Mouse (Mus musculus) neural tube, embryonic 12.5 days (tissue): ENCODE data around the gene Mllt10. TPM values are rescaled to one million over a fixed set of nuclear protein-coding genes. Genes with fewer than 3 reads are reported as not detected.
A peak's percentile ranks its signal among the peaks of the same experiment; 100 is the strongest.

ENCODE experiments used
- ATAC-seq: fragments of 200-750 bp; cut with Nextera tagmentation; 2 replicates; pipeline ENCODE4 v1.8.0; 2017; ENCODE audit warnings: low read depth, mild to moderate bottlenecking, moderate TSS enrichment, moderate library complexity; ENCODE audit not compliant: low FRiP score
- H3K27ac ChIP-seq: fragments of 300-500 bp; sonication (generic); 2 replicates; pipeline ENCODE4 v1.5.1; 2016
- H3K27me3 ChIP-seq: fragments of 300-500 bp; sonication (generic); replicated peaks from 2 replicates; pipeline ENCODE4 v1.6.1; 2016; ENCODE audit warnings: mild to moderate bottlenecking
- H3K36me3 ChIP-seq: fragments of 300-500 bp; sonication (generic); 2 replicates; pipeline ENCODE4 v1.6.1; 2016; ENCODE audit warnings: mild to moderate bottlenecking
- H3K4me1 ChIP-seq: fragments of 300-500 bp; sonication (generic); 2 replicates; pipeline ENCODE4 v1.6.1; 2016
- H3K4me2 ChIP-seq: fragments of 300-500 bp; sonication (generic); replicated peaks from 2 replicates; pipeline ENCODE4 v1.6.1; 2016; ENCODE audit warnings: mild to moderate bottlenecking
- H3K4me3 ChIP-seq: fragments of 300-500 bp; sonication (generic); 2 replicates; pipeline ENCODE4 v1.5.1; 2016
- H3K9ac ChIP-seq: fragments of 300-500 bp; sonication (generic); 2 replicates; pipeline ENCODE4 v1.6.1; 2016; ENCODE audit warnings: mild to moderate bottlenecking
- H3K9me3 ChIP-seq: fragments of 300-500 bp; sonication (generic); 2 replicates; pipeline ENCODE4 v1.6.1; 2016; ENCODE audit warnings: mild to moderate bottlenecking
- WGBS: fragments of 180-500 bp; shearing (Covaris S2); methylation state at CpG from one replicate; pipeline ENCODE4 v1.1.7; 2016; 5-methylcytosine and 5-hydroxymethylcytosine counted together
- polyA plus RNA-seq: library from polyadenylated mRNA; unstranded; fragments of >200 nt; fragmentation: Nextera tagmentation; extraction: Ambion mirVana; gene quantifications from 2 replicates; pipeline ENCODE4 v1.2.1, GENCODE M21; 2016

Mllt10 gene
- polyA plus RNA-seq, 1 experiment from 2014 or later, result 60.5 TPM

DNA sequence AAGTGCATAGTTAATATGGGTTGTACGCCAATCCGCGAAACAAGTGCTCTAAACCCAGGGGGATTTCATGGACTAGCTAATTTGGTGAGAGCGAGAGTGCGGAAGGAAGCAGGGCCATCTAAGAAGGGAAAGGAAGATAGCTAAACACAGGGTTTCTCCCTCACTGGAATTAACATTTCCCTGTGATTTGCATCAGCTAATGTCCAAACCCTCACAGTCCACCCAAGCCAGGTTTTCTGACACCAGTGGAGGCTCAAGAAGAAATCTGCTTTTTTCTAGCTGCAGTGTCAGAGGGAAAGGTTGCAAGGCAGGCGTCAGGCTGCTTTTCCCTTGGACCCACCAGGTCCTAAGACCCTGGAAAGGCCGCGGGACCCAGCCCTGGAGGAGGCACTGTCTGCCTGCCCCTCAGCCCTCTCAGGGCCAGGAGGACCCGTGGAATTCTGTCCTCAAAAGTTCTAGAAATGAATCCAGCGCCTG lies 16.1 kb upstream of the Mllt10 start:
- H3K36me3 ChIP-seq, result no peaks in the 10 kb centered on the region
- no peaks in the 10 kb centered on the region for H3K27me3 ChIP-seq
- H3K4me3 ChIP-seq, result 0 out of 2 replicates have a peak overlapping the region, but pooled peaks have one; percentile 5
- H3K4me2 ChIP-seq, result peak overlapping the region; percentile 66
- H3K4me1 ChIP-seq, result peaks cover 63% of the 10 kb centered on the region
- H3K9ac ChIP-seq, result peak overlapping the region; percentile 68
- 16% methylated on average over 10 of the region's 10 CpGs for WGBS
- H3K9me3 ChIP-seq, result no peaks in the 10 kb centered on the region
- ATAC-seq, result peak; percentile 23; the same call in 1 of the 2 replicates
- 0 out of 2 replicates have a peak overlapping the region, but pooled peaks have one; percentile 69 for H3K27ac ChIP-seq

DNA sequence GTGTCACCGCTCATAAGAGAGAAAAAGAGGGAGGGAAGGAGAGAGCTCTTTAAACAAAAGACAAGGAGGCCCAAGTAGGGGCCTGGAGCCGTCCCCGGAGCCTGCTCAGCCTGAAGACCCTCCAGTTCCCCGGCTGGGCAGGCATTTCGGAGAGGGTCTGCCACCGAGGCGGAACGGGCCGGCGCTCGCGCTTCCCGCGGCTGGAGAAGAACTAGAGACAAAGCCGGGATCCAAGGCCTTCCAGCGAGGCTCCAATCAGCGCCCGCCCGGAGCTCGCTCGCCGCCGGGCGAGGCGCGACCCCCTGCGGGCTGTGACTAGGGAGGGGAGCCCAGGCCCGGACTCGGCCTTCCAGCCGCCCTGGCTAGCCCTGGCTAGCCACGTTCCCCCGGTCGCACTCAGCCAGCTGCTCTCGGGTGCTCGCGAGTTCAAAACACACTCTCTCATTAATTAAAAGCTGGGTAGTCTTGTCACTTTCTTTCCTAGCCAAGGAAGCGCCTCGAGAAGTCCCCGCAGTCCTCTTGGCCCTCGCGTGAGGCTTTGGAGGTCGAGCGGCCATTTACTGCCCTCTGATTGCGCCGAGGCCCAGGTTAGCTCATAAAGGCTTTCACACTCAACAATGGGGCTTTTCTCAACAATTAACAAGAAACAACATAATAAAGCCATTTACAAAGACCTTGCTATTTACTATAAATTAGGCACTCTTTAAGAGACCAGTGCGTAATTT lies 15.3 kb upstream of the Mllt10 start:
- ATAC-seq, result peak; percentile 77
- Histone ChIP-seq H3K36me3 (no peaks in the 10 kb centered on the region), H3K27ac (peak overlapping the region; percentile 69), H3K4me3 (peak overlapping the region; percentile 33), H3K4me2 (peak overlapping the region; percentile 66), H3K4me1 (peaks cover 63% of the 10 kb centered on the region), H3K27me3 (no peaks in the 10 kb centered on the region), H3K9me3 (no peaks in the 10 kb centered on the region), H3K9ac (peak overlapping the region; percentile 68)
- 1% methylated on average over 46 of the region's 46 CpGs for WGBS

DNA sequence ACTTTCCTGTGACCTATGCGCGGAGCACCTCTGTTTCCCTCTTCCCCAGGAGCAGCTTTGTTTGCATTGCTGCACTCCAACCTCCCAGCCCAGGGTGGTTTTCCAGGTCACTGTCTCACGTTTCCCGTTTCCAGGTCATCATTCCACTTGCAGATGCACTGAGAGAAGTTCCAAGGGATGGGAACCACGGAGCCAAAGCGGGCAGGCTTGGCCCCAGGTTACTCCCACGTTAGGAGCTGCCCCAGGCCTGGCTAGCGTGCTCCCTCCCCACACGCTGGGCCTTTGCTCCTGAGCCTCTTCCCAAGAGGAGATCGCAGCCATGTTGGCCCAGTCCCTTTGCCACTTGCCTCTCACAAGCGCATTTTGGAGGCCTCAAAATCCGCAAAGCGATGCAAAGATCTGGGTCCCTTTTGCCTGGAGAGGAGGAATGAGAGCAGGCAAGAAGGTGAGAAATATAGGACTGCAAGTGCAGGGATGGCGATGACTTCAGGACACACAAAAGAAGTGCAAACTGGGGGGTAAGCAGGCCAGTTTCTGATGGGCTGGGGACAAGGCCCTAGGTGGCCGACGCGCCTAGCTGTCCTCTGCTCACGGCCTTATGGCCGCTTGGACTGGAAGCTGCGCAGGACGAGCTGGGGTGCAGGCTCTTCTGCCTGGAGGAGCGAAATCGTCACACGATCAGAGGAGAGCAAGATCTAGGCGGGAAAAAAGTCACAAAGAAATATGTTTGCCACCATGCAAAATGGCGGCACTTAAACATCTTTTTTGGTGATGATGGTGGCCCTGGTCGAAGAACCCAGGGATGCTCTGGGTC lies 14.5 kb upstream of the Mllt10 start:
- Histone ChIP-seq H3K9me3 (no peaks in the 10 kb centered on the region), H3K4me1 (peaks cover 62% of the 10 kb centered on the region)
- 7% methylated on average over 27 of the region's 27 CpGs for WGBS

DNA sequence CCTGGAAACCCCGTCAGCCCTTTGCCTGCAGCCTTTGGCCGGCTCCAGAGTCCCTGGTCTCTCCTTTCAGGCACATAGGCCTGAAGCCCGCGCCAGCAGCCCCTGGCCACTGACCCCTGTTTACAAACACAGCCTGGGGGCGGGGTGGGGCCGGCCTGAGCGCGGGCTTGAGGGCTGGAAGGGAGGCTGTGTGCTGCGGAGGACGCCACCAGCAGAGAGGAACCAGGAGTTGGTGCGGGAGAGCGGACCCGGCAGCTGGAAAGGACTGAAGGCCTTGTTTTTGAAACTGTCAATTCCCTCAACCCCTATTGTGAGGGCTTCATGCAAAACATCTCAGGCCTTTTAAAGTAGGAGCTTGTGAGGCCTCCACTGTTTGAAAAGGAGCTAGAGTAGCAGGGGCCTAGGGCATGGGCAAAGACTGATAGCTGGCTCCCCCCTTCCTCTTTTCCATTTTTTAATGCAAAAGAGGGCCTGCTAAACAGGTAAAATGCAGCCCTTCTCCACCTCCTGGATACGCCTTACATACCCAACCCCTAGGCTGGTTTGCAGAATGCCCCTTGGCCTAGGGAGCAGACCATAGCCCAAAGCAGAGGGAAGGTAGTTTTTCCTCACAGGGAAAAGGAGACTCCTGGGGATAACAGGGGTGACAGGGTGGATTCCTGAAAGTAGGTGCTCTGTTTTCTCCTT lies 13.7 kb upstream of the Mllt10 start:
- peak overlapping the region; percentile 22 for H3K4me3 ChIP-seq
- H3K36me3 ChIP-seq, result no peaks in the 10 kb centered on the region
- peak; percentile 51 for ATAC-seq
- no peaks in the 10 kb centered on the region for H3K27me3 ChIP-seq
- H3K27ac ChIP-seq, result peak overlapping the region; percentile 69
- peaks cover 62% of the 10 kb centered on the region for H3K4me1 ChIP-seq
- 2% methylated on average over 14 of the region's 14 CpGs for WGBS
- no peaks in the 10 kb centered on the region for H3K9me3 ChIP-seq
- peak overlapping the region; percentile 68 for H3K9ac ChIP-seq
- H3K4me2 ChIP-seq, result peak overlapping the region; percentile 66

More for the DNA sequence above, 14.5 kb upstream of the Mllt10 start:
- peak overlapping the region; percentile 68 for H3K9ac ChIP-seq
- H3K36me3 ChIP-seq, result no peaks in the 10 kb centered on the region
- no peaks in the 10 kb centered on the region for H3K27me3 ChIP-seq
- peak overlapping the region; percentile 22 for H3K4me3 ChIP-seq
- H3K27ac ChIP-seq, result peak overlapping the region; percentile 69
- peak overlapping the region; percentile 66 for H3K4me2 ChIP-seq
- peak; percentile 41 for ATAC-seq

DNA sequence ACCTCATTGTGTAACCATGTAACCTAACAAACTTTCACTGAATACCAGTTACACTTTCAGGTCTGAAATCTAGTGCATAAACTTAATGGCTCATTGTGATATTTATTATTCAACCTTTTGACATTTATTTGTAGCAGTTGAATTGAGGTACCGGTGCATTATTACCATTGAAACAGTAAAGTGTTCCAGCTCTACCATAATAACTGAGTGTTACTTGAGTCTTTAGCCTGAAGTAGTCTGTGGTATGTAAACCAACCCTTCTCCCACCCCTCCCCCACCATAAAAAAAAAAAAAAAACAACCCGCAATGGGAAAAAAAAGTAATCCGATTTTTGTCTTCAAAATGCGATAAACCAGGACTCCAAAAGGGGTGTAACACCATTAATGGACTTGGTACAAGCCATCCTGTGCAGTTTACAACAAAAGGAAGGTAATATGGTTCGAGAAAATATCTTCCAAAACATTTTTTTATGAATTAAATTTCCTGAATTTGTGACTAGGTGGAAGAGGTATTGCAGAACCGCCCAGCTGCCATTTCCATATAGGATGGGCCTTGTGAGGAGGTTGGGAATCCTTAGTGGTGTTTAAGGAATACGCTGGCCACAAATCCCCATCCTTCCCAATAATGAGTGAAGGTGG lies 9.8 kb upstream of the Mllt10 start:
- WGBS, result 5% methylated on average over 7 of the region's 7 CpGs
- Histone ChIP-seq H3K4me3 (peak overlapping the region; percentile 99), H3K27me3 (no peaks in the 10 kb centered on the region), H3K4me1 (peaks cover 51% of the 10 kb centered on the region), H3K9me3 (no peaks in the 10 kb centered on the region), H3K36me3 (no peaks in the 10 kb centered on the region), H3K9ac (peak overlapping the region; percentile 100), H3K4me2 (peak overlapping the region; percentile 66), H3K27ac (peak overlapping the region; percentile 100; the same call in 1 of the 2 replicates)
- no peak for ATAC-seq

DNA sequence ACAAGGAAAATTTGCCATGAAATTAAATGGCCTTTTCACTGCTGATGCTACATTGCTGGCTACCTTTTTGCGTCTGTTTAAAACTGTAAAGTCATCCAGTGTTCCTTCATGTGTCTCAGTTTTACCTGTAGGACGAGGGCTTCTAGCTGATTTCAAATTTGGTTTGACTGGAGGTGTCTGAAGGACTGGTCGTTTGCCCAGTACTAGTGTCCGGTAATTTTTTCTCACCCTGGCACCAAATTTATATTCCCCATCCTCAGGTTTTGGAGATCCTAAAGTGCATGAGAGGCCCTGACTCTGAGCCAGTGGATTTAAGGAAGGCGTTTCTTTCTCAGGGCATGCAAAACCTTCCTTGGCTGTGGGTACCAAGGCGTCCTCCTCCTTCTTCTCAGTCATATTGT lies 9.3 kb upstream of the Mllt10 start:
- Histone ChIP-seq H3K4me1 (peaks cover 50% of the 10 kb centered on the region), H3K27ac (peak overlapping the region; percentile 100), H3K9me3 (no peaks in the 10 kb centered on the region), H3K36me3 (no peaks in the 10 kb centered on the region), H3K9ac (peak overlapping the region; percentile 100), H3K27me3 (no peaks in the 10 kb centered on the region), H3K4me2 (peak overlapping the region; percentile 66), H3K4me3 (peak overlapping the region; percentile 99)
- 6% methylated on average over 6 of the region's 6 CpGs for WGBS
- ATAC-seq, result no peak

DNA sequence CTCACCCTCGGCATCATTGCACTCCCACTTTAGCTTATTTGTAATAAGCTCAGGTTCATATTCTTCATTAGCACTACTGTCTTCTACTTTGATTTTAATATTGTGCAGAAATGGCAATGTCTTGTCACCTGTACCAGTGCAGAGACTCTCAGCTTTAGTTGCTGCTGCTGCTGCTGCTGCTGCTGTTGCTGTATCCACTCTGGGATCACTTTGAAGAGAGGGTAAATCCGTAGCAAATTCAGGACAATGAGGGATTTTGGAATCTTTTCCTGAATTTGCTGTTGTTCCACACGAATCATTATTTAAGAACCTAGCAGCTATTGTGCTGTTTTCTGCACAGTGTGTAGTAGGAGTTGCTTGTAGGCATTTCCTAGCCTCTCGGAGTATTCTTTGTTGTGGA lies 8.9 kb upstream of the Mllt10 start:
- WGBS, result 0% methylated on average over 4 of the region's 4 CpGs
- Histone ChIP-seq H3K27me3 (no peaks in the 10 kb centered on the region), H3K9me3 (no peaks in the 10 kb centered on the region), H3K27ac (peak overlapping the region; percentile 100; the same call in 1 of the 2 replicates), H3K36me3 (no peaks in the 10 kb centered on the region), H3K4me2 (peak overlapping the region; percentile 66), H3K4me1 (peaks cover 48% of the 10 kb centered on the region), H3K4me3 (peak overlapping the region; percentile 99), H3K9ac (peak overlapping the region; percentile 100)
- ATAC-seq, result no peak

DNA sequence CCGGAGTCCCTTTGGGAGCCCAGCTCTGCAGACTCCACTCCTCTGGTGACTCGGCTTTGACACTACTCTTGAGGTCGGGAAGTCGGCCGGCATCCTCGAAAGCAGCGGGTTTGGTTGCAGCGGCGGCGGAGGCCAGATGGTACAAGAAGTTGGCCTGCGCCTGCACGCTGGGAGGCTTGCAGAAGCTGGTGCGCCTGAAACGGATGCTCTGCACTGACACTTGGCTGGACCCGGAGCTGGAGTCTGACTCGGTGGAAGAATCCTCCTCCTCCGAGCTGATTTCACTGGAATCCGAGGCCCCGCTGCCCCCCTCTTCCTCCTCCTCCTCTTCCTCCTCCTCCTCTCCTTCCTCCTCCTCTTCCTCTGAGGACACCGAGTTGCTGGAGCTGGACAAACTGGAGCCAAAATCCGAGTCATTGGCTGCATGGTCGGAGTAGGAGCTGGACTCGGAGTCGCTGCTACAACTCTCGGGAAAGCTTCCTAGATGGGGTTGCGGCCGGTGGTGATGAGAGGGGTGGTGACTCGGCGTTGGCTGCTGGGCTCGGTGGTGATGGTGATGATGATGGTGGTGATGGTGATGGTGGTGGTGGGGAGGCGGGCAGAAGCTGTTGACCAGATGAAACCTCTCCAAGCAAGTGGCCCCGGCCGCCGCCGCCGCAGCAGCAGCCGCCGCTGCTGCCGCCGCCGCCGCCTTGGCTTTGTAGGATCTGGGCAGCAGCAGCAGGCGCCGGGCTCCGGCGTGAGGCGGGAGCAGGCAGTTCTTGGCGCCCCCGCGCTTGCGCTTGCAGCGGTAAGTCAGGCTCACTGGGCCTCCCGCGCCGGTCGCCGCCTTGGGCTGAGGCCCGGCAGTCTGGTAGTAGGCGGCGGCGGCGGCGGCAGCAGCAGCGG lies 8.0 kb upstream of the Mllt10 start:
- H3K27ac ChIP-seq, result peak overlapping the region; percentile 100
- H3K27me3 ChIP-seq, result no peaks in the 10 kb centered on the region
- peak overlapping the region; percentile 66 for H3K4me2 ChIP-seq
- no peaks in the 10 kb centered on the region for H3K36me3 ChIP-seq
- ATAC-seq, result no peak
- WGBS, result under 1% methylated on average over 64 of the region's 64 CpGs
- peaks cover 49% of the 10 kb centered on the region for H3K4me1 ChIP-seq
- peak overlapping the region; percentile 100 for H3K9ac ChIP-seq
- no peaks in the 10 kb centered on the region for H3K9me3 ChIP-seq
- H3K4me3 ChIP-seq, result peak overlapping the region; percentile 99

DNA sequence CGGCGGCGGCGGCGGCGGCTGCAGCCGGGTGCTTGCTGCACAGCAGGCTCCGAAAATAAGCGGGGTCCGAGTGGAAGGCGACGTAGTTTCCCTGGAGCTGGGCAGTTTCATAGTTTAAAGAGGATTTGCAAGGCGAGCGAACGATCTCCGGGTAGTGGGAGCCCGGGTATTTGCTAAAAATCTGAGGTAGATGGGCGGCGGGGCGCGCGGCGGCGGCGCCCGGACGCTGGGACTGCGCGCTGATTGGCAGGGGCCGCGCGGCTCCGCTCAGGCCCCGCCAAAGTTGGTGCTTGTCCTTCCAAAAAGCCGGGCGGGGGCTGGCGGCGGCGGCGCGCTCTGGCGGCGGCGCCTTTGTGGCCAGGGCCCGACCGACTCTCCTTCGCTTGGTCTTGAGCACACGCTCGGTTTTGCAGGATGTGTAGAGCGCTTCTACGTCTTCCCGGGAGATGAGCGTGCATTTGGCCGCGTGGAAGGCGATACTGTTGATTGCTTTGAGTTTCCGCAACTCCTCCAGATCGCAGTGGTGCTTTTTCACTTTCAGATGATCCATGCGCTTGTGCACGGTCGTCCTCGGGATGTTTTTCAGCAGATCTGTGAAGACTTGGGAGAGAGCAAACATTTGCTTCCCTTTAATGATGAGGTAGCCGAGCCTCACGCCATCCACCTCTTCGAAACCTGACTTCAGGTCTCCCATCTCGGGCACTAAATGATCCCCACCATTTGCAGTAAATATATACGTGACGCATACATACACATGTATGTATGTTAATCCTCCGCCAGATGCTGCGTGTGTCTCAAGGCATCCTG lies 7.2 kb upstream of the Mllt10 start:
- H3K4me2 ChIP-seq, result peak overlapping the region; percentile 66
- H3K9ac ChIP-seq, result peak overlapping the region; percentile 100
- WGBS, result under 1% methylated on average over 70 of the region's 70 CpGs
- no peaks in the 10 kb centered on the region for H3K27me3 ChIP-seq
- no peaks in the 10 kb centered on the region for H3K36me3 ChIP-seq
- peak overlapping the region; percentile 99 for H3K4me3 ChIP-seq
- peaks cover 46% of the 10 kb centered on the region for H3K4me1 ChIP-seq
- peak overlapping the region; percentile 100 for H3K27ac ChIP-seq
- peak; percentile 64 for ATAC-seq
- no peaks in the 10 kb centered on the region for H3K9me3 ChIP-seq

DNA sequence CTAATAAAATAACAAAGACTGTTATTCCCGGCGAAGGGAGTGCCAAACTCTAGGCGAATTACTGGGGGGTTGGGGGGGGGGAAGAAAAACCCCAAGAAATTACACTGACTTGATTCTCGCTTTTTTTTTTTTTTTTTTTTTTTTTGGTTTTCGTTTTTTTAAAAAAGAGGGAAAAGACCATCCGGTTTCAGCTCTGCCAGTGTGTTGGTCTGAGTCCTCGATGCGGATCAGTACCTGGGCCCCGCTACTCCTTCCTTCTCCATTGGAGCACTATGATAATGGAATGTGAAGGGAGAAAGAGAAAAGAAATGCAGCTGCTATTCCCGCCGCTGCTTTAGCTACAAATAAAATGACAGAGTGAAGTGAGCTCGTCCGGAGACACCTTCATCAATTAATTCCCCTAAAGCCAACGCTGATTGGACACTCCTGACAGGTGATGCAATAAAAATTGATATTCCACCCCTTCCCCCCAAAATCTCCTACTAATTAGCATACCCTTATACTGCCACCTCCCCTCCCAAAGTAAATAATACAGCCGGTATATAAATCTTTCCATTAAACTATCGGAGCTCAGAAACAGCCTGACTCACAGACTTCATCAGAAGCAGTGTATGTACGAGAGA lies 6.5 kb upstream of the Mllt10 start, which contains the start of gene Skida1:
TSS of gene Skida1 (minus strand) at position 599 of the 623 bp plus-strand sequence.
- peak within 1 kb of the TSS; percentile 99 for H3K4me3 ChIP-seq
- H3K4me1 ChIP-seq, result peaks cover 44% of the 10 kb centered on the region
- peak within 1 kb of the TSS; percentile 100 for H3K27ac ChIP-seq
- peak within 1 kb of the TSS; percentile 100 for H3K9ac ChIP-seq
- ATAC-seq, result peak; percentile 72
- no peaks in the 10 kb centered on the region for H3K27me3 ChIP-seq
- peak within 1 kb of the TSS; percentile 66 for H3K4me2 ChIP-seq
- no peaks in the 10 kb centered on the region for H3K9me3 ChIP-seq
- H3K36me3 ChIP-seq, result no peaks in the 10 kb centered on the region
- 0% methylated on average over 17 of the region's 17 CpGs for WGBS
